ENCODE assay signal across 19 mouse cellular contexts in genomic region chr13:90292905-90293304, GRCm38 (mm10).
DNase-seq lines count a peak whose midpoint lies in the region; ATAC-seq and TF ChIP-seq lines count a peak whose summit lies in the region.
"Had no signal": no experiment of that assay in that cellular context is flagged by ENCODE, and none has a peak within 500 bp of the region (broad histone marks: within the 10 kb centered on the region; RNA-seq: fewer than 3 reads in every experiment).

No protein-coding gene starts in this region.

- WGBS in neural tube, embryonic 11.5 days = 58% methylated on average over 4 of the region's 4 CpGs
- 21% methylated on average over 4 of the region's 4 CpGs for WGBS in forebrain, postnatal 0 days
- WGBS in midbrain, postnatal 0 days = 31% methylated on average over 4 of the region's 4 CpGs

- peaks cover 7% of the 10 kb centered on the region; the same call in 1 of the 2 replicates for H3K4me1 ChIP-seq in neural tube, embryonic 11.5 days (ENCODE audit: control insufficient read depth, insufficient read depth, low read length)
- H3K4me1 ChIP-seq in forebrain, postnatal 0 days (ENCODE audit: insufficient read depth) = peaks cover 15% of the 10 kb centered on the region
- peaks cover 5% of the 10 kb centered on the region; the same call in 1 of the 2 replicates for H3K4me1 ChIP-seq in midbrain, postnatal 0 days (ENCODE audit: insufficient read depth, low read length)
- H3K4me1 ChIP-seq: heart, embryonic 10.5 days; megakaryocyte, embryonic 14.5 days; neural tube, embryonic 13.5 days had no signal

- DNase-seq in frontal cortex, postnatal 14 days (ENCODE audit: low spot score in 2 of 2) = no peak
- peak; percentile 16 for DNase-seq in neural tube, embryonic 11.5 days (ENCODE audit: low spot score)
- no peak for DNase-seq in neural tube, embryonic 10.5 days (ENCODE audit: extremely low spot score, low spot score)
- DNase-seq in forebrain, postnatal 0 days = peak; percentile 36
- peak; percentile 48 for DNase-seq in midbrain, postnatal 0 days (ENCODE audit: low spot score)
- no peak for DNase-seq in left cerebral cortex, adult 18-20 months (ENCODE audit: low spot score in 2 of 2)
- DNase-seq: cerebellum, adult 11 months; cerebellum, postnatal 36 days; gastrocnemius, postnatal 25 days; spleen, adult 18-20 months; thymus, postnatal 4 days had no signal

- H3K4me3 ChIP-seq in neural tube, embryonic 11.5 days (ENCODE audit: low read depth, low read length) = no peak overlapping the region
- H3K4me3 ChIP-seq in forebrain, postnatal 0 days (ENCODE audit: low read depth, low read length) = no peak overlapping the region
- no peak overlapping the region for H3K4me3 ChIP-seq in midbrain, postnatal 0 days (ENCODE audit: low read depth, low read length)
- H3K4me3 ChIP-seq: heart, embryonic 10.5 days; megakaryocyte, embryonic 14.5 days; neural tube, embryonic 13.5 days had no signal

- no peak overlapping the region for H3K4me2 ChIP-seq in neural tube, embryonic 11.5 days (ENCODE audit: low read depth)
- no peak overlapping the region for H3K4me2 ChIP-seq in forebrain, postnatal 0 days (ENCODE audit: low read depth)
- no peak overlapping the region for H3K4me2 ChIP-seq in midbrain, postnatal 0 days (ENCODE audit: low read depth, low read length, poor library complexity, severe bottlenecking)
- H3K4me2 ChIP-seq: liver, embryonic 11.5 days; neural tube, embryonic 13.5 days had no signal

- 0 out of 2 replicates have a peak, but pooled peaks cover 4% of the 10 kb centered on the region for H3K27me3 ChIP-seq in neural tube, embryonic 11.5 days (ENCODE audit: control insufficient read depth, insufficient read depth, low read length)
- H3K27me3 ChIP-seq in forebrain, postnatal 0 days (ENCODE audit: insufficient read depth, low read length) = no peaks in the 10 kb centered on the region
- H3K27me3 ChIP-seq in midbrain, postnatal 0 days (ENCODE audit: insufficient read depth, low read length) = no peaks in the 10 kb centered on the region
- H3K27me3 ChIP-seq: megakaryocyte, embryonic 14.5 days had no signal

- ATAC-seq in frontal cortex, adult (ENCODE audit: low TSS enrichment) = peak; percentile 52; the same call in 1 of the 2 replicates
- peak; percentile 50; the same call in 1 of the 2 replicates for ATAC-seq in neural tube, embryonic 11.5 days (ENCODE audit: insufficient read depth, low FRiP score, low TSS enrichment)
- ATAC-seq in forebrain, postnatal 0 days = peak; percentile 79
- ATAC-seq in midbrain, postnatal 0 days (ENCODE audit: low FRiP score) = 0 out of 2 replicates have a peak, but pooled peaks have one; percentile 56
- no peak for ATAC-seq in granulocyte monocyte progenitor cell, adult 5-6 weeks (replicated peaks; ENCODE audit: poor library complexity, severe bottlenecking)
- ATAC-seq: intestine, embryonic 16.5 days; lung, postnatal 0 days had no signal

- no peak overlapping the region for H3K27ac ChIP-seq in neural tube, embryonic 11.5 days (ENCODE audit: low read depth, low read length)
- H3K27ac ChIP-seq in forebrain, postnatal 0 days (ENCODE audit: low read depth, low read length) = no peak overlapping the region
- H3K27ac ChIP-seq in midbrain, postnatal 0 days (ENCODE audit: low read depth, low read length) = no peak overlapping the region
- H3K27ac ChIP-seq: heart, embryonic 10.5 days; neural tube, embryonic 13.5 days had no signal

- H3K36me3 ChIP-seq in neural tube, embryonic 11.5 days (ENCODE audit: control insufficient read depth, insufficient read depth, low read length) = no peaks in the 10 kb centered on the region
- H3K36me3 ChIP-seq in forebrain, postnatal 0 days (ENCODE audit: insufficient read depth) = no peaks in the 10 kb centered on the region
- no peaks in the 10 kb centered on the region for H3K36me3 ChIP-seq in midbrain, postnatal 0 days (ENCODE audit: insufficient read depth, low read length)
- H3K36me3 ChIP-seq: heart, embryonic 10.5 days; neural tube, embryonic 13.5 days had no signal

- no peak for TF ChIP-seq CTCF in forebrain, postnatal 0 days (IDR thresholded peaks at IDR 0.05; ENCODE audit: low read depth)
- no peak for TF ChIP-seq CTCF in midbrain, postnatal 0 days (IDR thresholded peaks at IDR 0.05)

- no peak overlapping the region for H3K9ac ChIP-seq in neural tube, embryonic 11.5 days (ENCODE audit: low read length)
- H3K9ac ChIP-seq in forebrain, postnatal 0 days = no peak overlapping the region
- H3K9ac ChIP-seq in midbrain, postnatal 0 days (replicated peaks; ENCODE audit: low read length, poor library complexity, severe bottlenecking) = no peak overlapping the region
- H3K9ac ChIP-seq: neural tube, embryonic 13.5 days had no signal

- no peaks in the 10 kb centered on the region for H3K9me3 ChIP-seq in neural tube, embryonic 11.5 days (ENCODE audit: control insufficient read depth, low read length)
- H3K9me3 ChIP-seq in forebrain, postnatal 0 days (ENCODE audit: low read length) = no peaks in the 10 kb centered on the region
- H3K9me3 ChIP-seq in midbrain, postnatal 0 days (ENCODE audit: low read length) = no peaks in the 10 kb centered on the region
- H3K9me3 ChIP-seq: heart, embryonic 10.5 days; megakaryocyte, embryonic 14.5 days; neural tube, embryonic 13.5 days had no signal

Comparison
In these comparisons a context has a peak if more than half of its experiments do, and no peak if none do; other contexts are left out.
1. DNase-seq: peak in neural tube, embryonic 11.5 days (single experiment), forebrain, postnatal 0 days (single experiment) and midbrain, postnatal 0 days (single experiment); none in frontal cortex, postnatal 14 days (0 of 2), neural tube, embryonic 10.5 days (single experiment) and left cerebral cortex, adult 18-20 months (0 of 2).